Mouse (Mus musculus) lung, postnatal 10 days (tissue): ENCODE data around the gene Tnfrsf1b.
"Not testable (repeated sequence)": the region's sequence is repeated elsewhere in the genome, so short reads cannot be mapped to it uniquely, and the experiment has no call there.

Source experiments
- DNase-seq: peaks from one replicate; pipeline ENCODE4 v3.0.0; 2021

Gene Tnfrsf1b

DNA sequence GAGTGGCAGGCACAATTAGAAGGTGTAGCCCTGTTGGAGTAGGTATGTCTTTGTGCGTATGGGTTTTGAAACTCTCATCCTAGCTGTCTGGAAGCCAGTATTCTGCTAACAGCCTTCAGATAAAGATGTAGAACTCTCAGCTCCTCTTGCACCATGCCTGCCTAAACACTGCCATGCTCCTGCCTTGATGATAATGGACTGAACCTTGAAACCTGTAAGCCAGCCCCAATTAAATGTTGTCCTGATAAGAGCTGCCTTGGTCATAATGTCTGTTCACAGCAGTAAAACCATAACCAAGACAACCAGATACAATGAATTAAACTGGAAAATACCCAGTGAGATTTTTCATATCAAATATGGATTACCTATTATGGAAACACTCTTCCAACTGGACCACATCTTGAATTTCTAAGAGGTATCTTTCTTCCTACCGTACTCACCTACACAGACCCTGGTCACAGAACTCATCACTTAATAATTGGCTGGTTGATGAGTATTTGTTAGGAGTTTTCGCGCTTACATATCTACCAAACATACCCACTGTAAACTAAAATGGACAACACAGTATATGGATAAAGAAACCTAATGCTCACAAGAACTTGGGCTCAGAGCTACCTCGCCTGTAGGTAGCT, 67.6 kb downstream of the Tnfrsf1b start:
- no peak for DNase-seq

DNA sequence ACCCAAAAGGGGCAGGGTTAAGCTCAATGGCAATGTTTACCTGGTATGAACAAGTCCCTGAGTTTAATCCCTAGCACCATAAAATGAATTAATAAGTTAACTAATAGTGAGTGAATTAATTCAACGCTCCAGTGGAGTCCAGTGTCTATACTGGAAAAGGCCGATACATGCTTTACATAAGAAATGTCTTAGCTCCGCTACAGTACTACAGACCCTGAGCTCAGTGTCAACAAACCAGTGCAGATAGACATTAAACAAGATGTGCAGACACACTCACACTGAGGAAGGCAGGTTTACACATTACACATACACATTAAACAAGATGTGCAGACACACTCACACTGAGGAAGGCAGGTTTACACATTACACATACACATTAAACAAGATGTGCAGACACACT, 81.1 kb downstream of the Tnfrsf1b start:
- not testable (repeated sequence) for DNase-seq

DNA sequence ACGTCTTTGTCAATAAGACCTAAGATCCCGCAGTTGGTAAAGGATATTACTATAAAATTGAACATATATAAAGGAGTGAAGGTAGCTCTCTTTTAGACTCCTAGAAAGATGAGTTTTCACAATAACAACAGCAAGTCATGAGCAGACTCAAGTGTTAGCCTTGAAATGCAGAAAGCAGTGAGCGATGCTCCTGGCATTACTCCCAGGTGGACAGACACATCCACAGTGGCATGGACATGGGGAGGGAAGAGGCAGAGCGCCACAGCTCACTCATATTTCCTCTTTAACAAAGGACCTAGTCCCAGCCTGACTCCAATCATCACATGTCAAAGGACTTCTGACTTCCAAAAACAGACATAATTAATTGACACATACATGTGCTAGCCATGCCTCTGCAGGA, 82.6 kb downstream of the Tnfrsf1b start:
- DNase-seq, result no peak
